Mouse (Mus musculus) lung, postnatal 36 days (tissue): ENCODE data around the gene Arl6ip5.

ENCODE experiments used
- DNase-seq: peaks from one replicate; pipeline ENCODE4 v3.0.0; 2022; ENCODE audit warnings: mixed read lengths

The Arl6ip5 gene

GRCm38 (mm10) chr6:97210191-97210961, at the start of gene Arl6ip5:
Arl6ip5 (plus strand) TSS chr6:97210689.
- DNase-seq = peak; percentile 95

GRCm38 (mm10) chr6:97175716-97176115, 34.8 kb upstream of the Arl6ip5 start:
- DNase-seq = peak; percentile 33

GRCm38 (mm10) chr6:97178491-97179366, 31.8 kb upstream of the Arl6ip5 start, which contains the start of gene Tmf1:
Tmf1 (minus strand) TSS chr6:97179122.
- DNase-seq = peak; percentile 98

- no peak for DNase-seq
Measured at GRCm38 (mm10) chr6:97179367-97179828, 31.1 kb upstream of the Arl6ip5 start.

- no peak for DNase-seq
Measured at GRCm38 (mm10) chr6:97200437-97200836, 10.1 kb upstream of the Arl6ip5 start.

- no peak for DNase-seq
Measured at GRCm38 (mm10) chr6:97202477-97202876, 8.0 kb upstream of the Arl6ip5 start.

- no peak for DNase-seq
Measured at GRCm38 (mm10) chr6:97204252-97204869, 6.1 kb upstream of the Arl6ip5 start.

- DNase-seq = no peak
Measured at GRCm38 (mm10) chr6:97204952-97205351, 5.5 kb upstream of the Arl6ip5 start.

- peak; percentile 100 for DNase-seq
Measured at GRCm38 (mm10) chr6:97205439-97205885, 5.0 kb upstream of the Arl6ip5 start, which contains the start of gene Uba3. Uba3 (minus strand) TSS chr6:97205647.

GRCm38 (mm10) chr6:97207085-97207484, 3.4 kb upstream of the Arl6ip5 start:
- no peak for DNase-seq

GRCm38 (mm10) chr6:97208406-97208805, 2.1 kb upstream of the Arl6ip5 start:
- peak; percentile 59 for DNase-seq

- DNase-seq = no peak
Measured at GRCm38 (mm10) chr6:97209201-97209600, 1.3 kb upstream of the Arl6ip5 start.

- no peak for DNase-seq
Measured at GRCm38 (mm10) chr6:97209751-97210150, 738 bp upstream of the Arl6ip5 start.

- peak; percentile 47 for DNase-seq
Measured at GRCm38 (mm10) chr6:97210962-97211601, 593 bp downstream of the Arl6ip5 start.

GRCm38 (mm10) chr6:97211981-97212380, 1.5 kb downstream of the Arl6ip5 start:
- peak; percentile 74 for DNase-seq

- no peak for DNase-seq
Measured at GRCm38 (mm10) chr6:97216154-97216821, 5.8 kb downstream of the Arl6ip5 start.

- no peak for DNase-seq
Measured at GRCm38 (mm10) chr6:97220672-97221071, 10.2 kb downstream of the Arl6ip5 start.

GRCm38 (mm10) chr6:97221205-97222025, 10.9 kb downstream of the Arl6ip5 start:
- DNase-seq = no peak

GRCm38 (mm10) chr6:97222321-97222720, 11.8 kb downstream of the Arl6ip5 start:
- DNase-seq = no peak

- DNase-seq = no peak
Measured at GRCm38 (mm10) chr6:97222931-97223467, 12.5 kb downstream of the Arl6ip5 start.

- DNase-seq = no peak
Measured at GRCm38 (mm10) chr6:97223566-97223965, 13.1 kb downstream of the Arl6ip5 start.
